Mouse (Mus musculus): ENCODE measurements at regions not wholly inside any gene's neighbourhood (a gene's known extent, or its start where the extent isn't known, plus 50 kb on each side); places are given as distances from the start of the nearest gene placed in this dataset.
A peak's percentile ranks its signal among the peaks of the same experiment; 100 is the strongest.

GRCm38 (mm10) chr1:149556381-149556780, 404.7 kb downstream of the Pla2g4a start:
- no peak overlapping the region for H3K9ac ChIP-seq (replicated peaks; ENCODE audit: low read length)
- no peak overlapping the region for H3K4me3 ChIP-seq (ENCODE audit: low read length)
- no peak overlapping the region for H3K27ac ChIP-seq
- ATAC-seq = no peak
- WGBS = 51% methylated on average over 8 of the region's 8 CpGs
- no peak for TF ChIP-seq CTCF (IDR thresholded peaks at IDR 0.05; ENCODE audit: low read depth)
- H3K4me1 ChIP-seq (ENCODE audit: insufficient read depth, low read length) = no peaks in the 10 kb centered on the region
- no peaks in the 10 kb centered on the region for H3K27me3 ChIP-seq (ENCODE audit: insufficient read depth, low read length)
- no peaks in the 10 kb centered on the region for H3K36me3 ChIP-seq (ENCODE audit: insufficient read depth, low read length)
- DNase-seq (ENCODE audit: low spot score) = peak; percentile 57
- no peak overlapping the region; the same call in 1 of the 2 replicates for H3K4me2 ChIP-seq (ENCODE audit: low read depth, low read length)
- H3K9me3 ChIP-seq (ENCODE audit: low read length) = no peaks in the 10 kb centered on the region

GRCm38 (mm10) chr1:149555355-149556007, 405.6 kb downstream of the Pla2g4a start:
- H3K4me3 ChIP-seq (ENCODE audit: low read length) = no peak overlapping the region
- H3K9me3 ChIP-seq (ENCODE audit: low read length) = no peaks in the 10 kb centered on the region
- no peak overlapping the region for H3K27ac ChIP-seq
- H3K4me1 ChIP-seq (ENCODE audit: insufficient read depth, low read length) = no peaks in the 10 kb centered on the region
- no peak overlapping the region for H3K9ac ChIP-seq (replicated peaks; ENCODE audit: low read length)
- no peaks in the 10 kb centered on the region for H3K36me3 ChIP-seq (ENCODE audit: insufficient read depth, low read length)
- no peaks in the 10 kb centered on the region for H3K27me3 ChIP-seq (ENCODE audit: insufficient read depth, low read length)
- ATAC-seq (no peak), DNase-seq (ENCODE audit: low spot score) (no peak)
- H3K4me2 ChIP-seq (ENCODE audit: low read depth, low read length) = no peak overlapping the region
- 81% methylated on average over 6 of the region's 6 CpGs for WGBS
- TF ChIP-seq CTCF (IDR thresholded peaks at IDR 0.05; ENCODE audit: low read depth) = no peak

GRCm38 (mm10) chr1:149546076-149546475, 415.0 kb downstream of the Pla2g4a start:
- peak; percentile 7 for DNase-seq (ENCODE audit: low spot score)
- ATAC-seq = no peak
- 72% methylated on average over 3 of the region's 3 CpGs for WGBS
- Histone ChIP-seq H3K9me3 (ENCODE audit: low read length) (no peaks in the 10 kb centered on the region), H3K4me1 (ENCODE audit: insufficient read depth, low read length) (no peaks in the 10 kb centered on the region), H3K4me3 (ENCODE audit: low read length) (no peak overlapping the region), H3K9ac (replicated peaks; ENCODE audit: low read length) (no peak overlapping the region), H3K27ac (no peak overlapping the region), H3K4me2 (ENCODE audit: low read depth, low read length) (no peak overlapping the region), H3K27me3 (ENCODE audit: insufficient read depth, low read length) (no peaks in the 10 kb centered on the region), H3K36me3 (ENCODE audit: insufficient read depth, low read length) (no peaks in the 10 kb centered on the region)
- no peak for TF ChIP-seq CTCF (IDR thresholded peaks at IDR 0.05; ENCODE audit: low read depth)

- ATAC-seq = 0 out of 2 replicates have a peak, but pooled peaks have one; percentile 43
- WGBS = 42% methylated on average over 2 of the region's 2 CpGs
Measured at GRCm38 (mm10) chr1:149541386-149541785, 419.7 kb downstream of the Pla2g4a start.

GRCm38 (mm10) chr1:149533651-149534050, 427.4 kb downstream of the Pla2g4a start:
- Histone ChIP-seq H3K4me3 (ENCODE audit: low read length) (no peak overlapping the region), H3K36me3 (ENCODE audit: insufficient read depth, low read length) (no peaks in the 10 kb centered on the region), H3K27me3 (ENCODE audit: insufficient read depth, low read length) (no peaks in the 10 kb centered on the region), H3K27ac (no peak overlapping the region), H3K9me3 (ENCODE audit: low read length) (no peaks in the 10 kb centered on the region), H3K4me2 (ENCODE audit: low read depth, low read length) (no peak overlapping the region), H3K4me1 (ENCODE audit: insufficient read depth, low read length) (no peaks in the 10 kb centered on the region), H3K9ac (replicated peaks; ENCODE audit: low read length) (no peak overlapping the region)
- TF ChIP-seq CTCF (IDR thresholded peaks at IDR 0.05; ENCODE audit: low read depth) = no peak
- no peak for ATAC-seq
- WGBS = 43% methylated on average over 3 of the region's 3 CpGs
- no peak for DNase-seq (ENCODE audit: low spot score)

More at GRCm38 (mm10) chr1:149541386-149541785, 419.7 kb downstream of the Pla2g4a start:
- Histone ChIP-seq H3K9me3 (ENCODE audit: low read length) (no peaks in the 10 kb centered on the region), H3K4me3 (ENCODE audit: low read length) (no peak overlapping the region), H3K27me3 (ENCODE audit: insufficient read depth, low read length) (no peaks in the 10 kb centered on the region), H3K9ac (replicated peaks; ENCODE audit: low read length) (no peak overlapping the region), H3K4me1 (ENCODE audit: insufficient read depth, low read length) (no peaks in the 10 kb centered on the region), H3K4me2 (ENCODE audit: low read depth, low read length) (no peak overlapping the region), H3K36me3 (ENCODE audit: insufficient read depth, low read length) (no peaks in the 10 kb centered on the region), H3K27ac (no peak overlapping the region)
- peak; percentile 71 for TF ChIP-seq CTCF (IDR thresholded peaks at IDR 0.05; ENCODE audit: low read depth)
- DNase-seq (ENCODE audit: low spot score) = peak; percentile 59
